Mouse (Mus musculus) ES-CJ7 (cell line): ENCODE results near the gene Skint3.
"Not testable (repeated sequence)": the region's sequence is repeated elsewhere in the genome, so short reads cannot be mapped to it uniquely, and the experiment has no call there.

Experiments used
- DNase-seq: peaks from one replicate; pipeline ENCODE4 v3.0.0; 2011; ENCODE audit warnings: low read depth, low spot score

The Skint3 gene

GRCm38 (mm10) chr4:112231945-112232344 lies at the start of gene Skint3:
Skint3 (plus strand) TSS chr4:112232245.
- no peak for DNase-seq

- DNase-seq, result no peak
Measured at GRCm38 (mm10) chr4:112243416-112243815, 11.4 kb downstream of the Skint3 start.

- DNase-seq, result no peak
Measured at GRCm38 (mm10) chr4:112243951-112244350, 11.9 kb downstream of the Skint3 start.

- DNase-seq, result no peak
Measured at GRCm38 (mm10) chr4:112256022-112256421, 24.0 kb downstream of the Skint3 start.

- DNase-seq, result no peak
Measured at GRCm38 (mm10) chr4:112287178-112287974, 55.3 kb downstream of the Skint3 start.

- no peak for DNase-seq
Measured at GRCm38 (mm10) chr4:112288396-112288795, 56.4 kb downstream of the Skint3 start.

- no peak for DNase-seq
Measured at GRCm38 (mm10) chr4:112302305-112302704, 70.3 kb downstream of the Skint3 start.

GRCm38 (mm10) chr4:112302855-112303509 lies 70.9 kb downstream of the Skint3 start:
- DNase-seq, result no peak

- DNase-seq, result not testable (repeated sequence)
Measured at GRCm38 (mm10) chr4:112349111-112349510, 117.1 kb downstream of the Skint3 start.
